ENCODE assay signal across 8 mouse cellular contexts in genomic region chr19:10034785-10035447, GRCm38 (mm10). TPM values are rescaled to one million over a fixed set of nuclear protein-coding genes. Genes with fewer than 3 reads are reported as not detected.
A peak's percentile ranks its signal among the peaks of the same experiment; 100 is the strongest.
DNase-seq lines count a peak whose midpoint lies in the region; ATAC-seq and TF ChIP-seq lines count a peak whose summit lies in the region.

No protein-coding gene starts in this region.

- H3K9ac ChIP-seq in intestine, postnatal 0 days (ENCODE audit: low read depth, low read length) = no peak overlapping the region
- peak overlapping the region; percentile 31; the same call in 1 of the 2 replicates for H3K9ac ChIP-seq in limb, embryonic 13.5 days
- no peak overlapping the region for H3K9ac ChIP-seq in midbrain, embryonic 14.5 days (replicated peaks; ENCODE audit: low read length)

- no peak overlapping the region for H3K4me3 ChIP-seq in cortical plate, adult 2 months (ENCODE audit: insufficient read depth, low read length)
- H3K4me3 ChIP-seq in intestine, postnatal 0 days (ENCODE audit: low read depth, low read length) = no peak overlapping the region
- no peak overlapping the region for H3K4me3 ChIP-seq in limb, embryonic 13.5 days
- no peak overlapping the region for H3K4me3 ChIP-seq in midbrain, embryonic 14.5 days (replicated peaks; ENCODE audit: low read depth, low read length)

- H3K36me3 ChIP-seq in intestine, postnatal 0 days (ENCODE audit: control insufficient read depth, insufficient read depth) = peaks cover 19% of the 10 kb centered on the region; the same call in 1 of the 2 replicates
- H3K36me3 ChIP-seq in limb, embryonic 13.5 days = peaks cover 49% of the 10 kb centered on the region
- H3K36me3 ChIP-seq in midbrain, embryonic 14.5 days (ENCODE audit: control insufficient read depth, insufficient read depth, low read length) = no peaks in the 10 kb centered on the region

- WGBS in intestine, postnatal 0 days = 68% methylated on average over 8 of the region's 8 CpGs
- WGBS in limb, embryonic 13.5 days = 54% methylated on average over 8 of the region's 8 CpGs
- 54% methylated on average over 8 of the region's 8 CpGs for WGBS in midbrain, embryonic 14.5 days

- no peak for TF ChIP-seq POLR2A in cortical plate, adult 2 months (IDR thresholded peaks at IDR 0.05; ENCODE audit: extremely low read depth, insufficient read depth, low read length)

- no peaks in the 10 kb centered on the region for H3K4me1 ChIP-seq in cortical plate, adult 2 months (ENCODE audit: control insufficient read depth, insufficient read depth, low read length)
- no peaks in the 10 kb centered on the region for H3K4me1 ChIP-seq in intestine, postnatal 0 days (replicated peaks; ENCODE audit: control insufficient read depth, insufficient read depth, low read length)
- H3K4me1 ChIP-seq in limb, embryonic 13.5 days = peaks cover 16% of the 10 kb centered on the region
- no peaks in the 10 kb centered on the region for H3K4me1 ChIP-seq in midbrain, embryonic 14.5 days (ENCODE audit: control insufficient read depth, insufficient read depth, low read length)

- H3K27me3 ChIP-seq in intestine, postnatal 0 days (replicated peaks; ENCODE audit: control insufficient read depth, insufficient read depth, low read length) = no peaks in the 10 kb centered on the region
- no peaks in the 10 kb centered on the region for H3K27me3 ChIP-seq in limb, embryonic 13.5 days
- no peaks in the 10 kb centered on the region for H3K27me3 ChIP-seq in midbrain, embryonic 14.5 days (ENCODE audit: control insufficient read depth, insufficient read depth, low read length)

- ATAC-seq in intestine, postnatal 0 days = peak; percentile 46; the same call in 1 of the 2 replicates
- peak; percentile 51; the same call in 1 of the 2 replicates for ATAC-seq in limb, embryonic 13.5 days (ENCODE audit: low FRiP score, low read depth)
- ATAC-seq in midbrain, embryonic 14.5 days (ENCODE audit: low FRiP score, low TSS enrichment) = peak; percentile 73

- DNase-seq in ovary, postnatal 10 days (ENCODE audit: low spot score) = peak; percentile 76
- DNase-seq in ovary, adult 18-20 months (ENCODE audit: low spot score) = no peak
- peak; percentile 59 for DNase-seq in gastrocnemius, postnatal 25 days
- DNase-seq in midbrain, embryonic 14.5 days = peak; percentile 84
- peak; percentile 86 to 93 for DNase-seq in spleen, postnatal 10 days (ENCODE audit: low spot score in 2 of 2)

- H3K27ac ChIP-seq in cortical plate, adult 2 months (ENCODE audit: insufficient read depth, low read length) = no peak overlapping the region
- H3K27ac ChIP-seq in intestine, postnatal 0 days (ENCODE audit: low read depth, low read length) = no peak overlapping the region
- H3K27ac ChIP-seq in limb, embryonic 13.5 days = no peak overlapping the region
- no peak overlapping the region for H3K27ac ChIP-seq in midbrain, embryonic 14.5 days (replicated peaks; ENCODE audit: low read depth, low read length)

- H3K4me2 ChIP-seq in intestine, postnatal 0 days (replicated peaks; ENCODE audit: low read depth) = no peak overlapping the region
- H3K4me2 ChIP-seq in limb, embryonic 13.5 days (replicated peaks) = no peak overlapping the region
- no peak overlapping the region for H3K4me2 ChIP-seq in midbrain, embryonic 14.5 days (ENCODE audit: low read length)

- peak; percentile 81 for TF ChIP-seq CTCF in cortical plate, adult 2 months (IDR thresholded peaks at IDR 0.05; ENCODE audit: extremely low read depth, insufficient read depth, low read length)
- TF ChIP-seq CTCF in intestine, postnatal 0 days (IDR thresholded peaks at IDR 0.05; ENCODE audit: low read depth) = peak; percentile 98

- H3K9me3 ChIP-seq in intestine, postnatal 0 days (ENCODE audit: control insufficient read depth) = no peaks in the 10 kb centered on the region
- H3K9me3 ChIP-seq in limb, embryonic 13.5 days = no peaks in the 10 kb centered on the region
- no peaks in the 10 kb centered on the region for H3K9me3 ChIP-seq in midbrain, embryonic 14.5 days (ENCODE audit: control insufficient read depth, low read length)

RNA-seq across cellular contexts. Expression of gene Fads3, which starts 6.5 kb away (rescaled TPM):
- polyA plus RNA-seq in cortical plate, adult 2 months (2012; rRNA removed) = 44.5 and 44.6 TPM in 2 replicates
- 1 to 10 TPM; 3.1 to 7.2 TPM for total RNA-seq in gastrocnemius, postnatal 25 days (2021)
- 4.7 and 4.8 TPM in 2 replicates for polyA plus RNA-seq in intestine, postnatal 0 days (2015; fragmentation: Nextera tagmentation; extraction: Ambion mirVana)
- 10.0 and 10.8 TPM in 2 replicates for polyA plus RNA-seq in limb, embryonic 13.5 days (2015; fragmentation: Nextera tagmentation; extraction: Ambion mirVana)
- 15.4 and 17.8 TPM in 2 replicates for polyA plus RNA-seq in midbrain, embryonic 14.5 days (2014; fragmentation: Nextera tagmentation; extraction: Ambion mirVana)

RNA-seq across cellular contexts. Expression of gene Rab3il1, which starts 33.4 kb away (rescaled TPM):
- 12.9 and 13.6 TPM in 2 replicates for polyA plus RNA-seq in cortical plate, adult 2 months (2012; rRNA removed)
- 1 to 10 TPM; 6.0 to 6.5 TPM for total RNA-seq in gastrocnemius, postnatal 25 days (2021)
- polyA plus RNA-seq in intestine, postnatal 0 days (2015; fragmentation: Nextera tagmentation; extraction: Ambion mirVana) = 63.6 and 65.8 TPM in 2 replicates
- 40.6 and 45.2 TPM in 2 replicates for polyA plus RNA-seq in limb, embryonic 13.5 days (2015; fragmentation: Nextera tagmentation; extraction: Ambion mirVana)
- polyA plus RNA-seq in midbrain, embryonic 14.5 days (2014; fragmentation: Nextera tagmentation; extraction: Ambion mirVana) = 13.3 and 19.2 TPM in 2 replicates

RNA-seq across cellular contexts. Expression of gene Best1, which starts 33.5 kb away (rescaled TPM):
- polyA plus RNA-seq in cortical plate, adult 2 months (2012; rRNA removed) = 0.98 and 1.1 TPM in 2 replicates
- under 1 TPM; 0.21 to 0.26 TPM for total RNA-seq in gastrocnemius, postnatal 25 days (2021)
- polyA plus RNA-seq in intestine, postnatal 0 days (2015; fragmentation: Nextera tagmentation; extraction: Ambion mirVana) = 0.61 and 0.89 TPM in 2 replicates
- polyA plus RNA-seq in limb, embryonic 13.5 days (2015; fragmentation: Nextera tagmentation; extraction: Ambion mirVana) = 2.0 and 2.1 TPM in 2 replicates
- 2.1 and 2.5 TPM in 2 replicates for polyA plus RNA-seq in midbrain, embryonic 14.5 days (2014; fragmentation: Nextera tagmentation; extraction: Ambion mirVana)

RNA-seq across cellular contexts. Expression of gene Fth1, which starts 54.5 kb away (rescaled TPM):
- polyA plus RNA-seq in cortical plate, adult 2 months (2012; rRNA removed) = 5,395 and 6,156 TPM in 2 replicates
- total RNA-seq in gastrocnemius, postnatal 25 days (2021) = 1,000 to 10,000 TPM; 1,951 to 1,957 TPM
- polyA plus RNA-seq in intestine, postnatal 0 days (2015; fragmentation: Nextera tagmentation; extraction: Ambion mirVana) = 6,780 and 7,050 TPM in 2 replicates
- 1,470 and 1,484 TPM in 2 replicates for polyA plus RNA-seq in limb, embryonic 13.5 days (2015; fragmentation: Nextera tagmentation; extraction: Ambion mirVana)
- polyA plus RNA-seq in midbrain, embryonic 14.5 days (2014; fragmentation: Nextera tagmentation; extraction: Ambion mirVana) = 1,308 and 1,477 TPM in 2 replicates
